Mouse (Mus musculus) adrenal gland, postnatal 36 days (tissue): ENCODE measurements around the gene Filip1l. TPM values are rescaled to one million over a fixed set of nuclear protein-coding genes. Genes with fewer than 3 reads are reported as not detected.

ENCODE experiments used
- DNase-seq, 2 experiments: peaks; one replicate each; pipeline ENCODE4 v3.0.0; 2021; ENCODE audit warnings: mixed read lengths in 1 of 2
- long read RNA-seq, 2 experiments: library from polyadenylated mRNA; stranded (forward); transcript quantifications; one replicate each; pipeline ENCODE4 v2.0.0; 2021; ENCODE audit warnings: borderline sequencing depth in 2 of 2
- total RNA-seq, 2 experiments: library from RNA; stranded (reverse); gene quantifications; 2 replicates each; pipeline ENCODE4 v1.2.3; 2021

Filip1l gene
- total RNA-seq: 10 to 100 TPM; 16.9 to 25.5 TPM
- long read RNA-seq, experiment 1, transcript Filip1l-202 (2 exons, 3,253 nt): major isoform, 16 of 33 reads
- long read RNA-seq, experiment 1, partial matches to known transcripts: 4 of 33 reads
- long read RNA-seq, experiment 1, other reads (novel, unspliced or antisense): 13 of 33 reads
- long read RNA-seq, experiment 2, partial matches to known transcripts: 0 of 7 reads
- long read RNA-seq, experiment 2, other reads (novel, unspliced or antisense): 4 of 7 reads

DNA sequence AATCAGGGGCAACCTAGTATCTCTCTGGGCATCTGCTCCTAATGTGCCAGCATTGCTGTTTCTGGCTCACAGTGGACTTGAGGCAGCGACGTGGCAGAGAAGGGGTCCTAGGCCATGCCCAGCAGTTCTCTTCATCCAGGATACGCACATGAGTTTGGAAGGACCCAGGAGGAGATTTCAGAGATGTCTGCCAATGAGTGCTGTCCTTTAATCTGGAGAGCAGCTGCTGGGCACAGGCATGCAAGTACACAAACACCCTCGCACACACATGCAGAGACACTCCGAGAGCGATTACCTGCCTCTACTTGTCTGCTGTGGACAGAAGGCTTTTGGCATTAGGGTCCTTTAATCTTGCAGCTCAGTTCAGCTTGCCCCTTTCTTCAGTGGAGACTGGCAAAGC is at the start of gene Filip1l:
Filip1l (plus strand) TSS at position 343 of the 400 bp plus-strand sequence.
- DNase-seq: no peak

DNA sequence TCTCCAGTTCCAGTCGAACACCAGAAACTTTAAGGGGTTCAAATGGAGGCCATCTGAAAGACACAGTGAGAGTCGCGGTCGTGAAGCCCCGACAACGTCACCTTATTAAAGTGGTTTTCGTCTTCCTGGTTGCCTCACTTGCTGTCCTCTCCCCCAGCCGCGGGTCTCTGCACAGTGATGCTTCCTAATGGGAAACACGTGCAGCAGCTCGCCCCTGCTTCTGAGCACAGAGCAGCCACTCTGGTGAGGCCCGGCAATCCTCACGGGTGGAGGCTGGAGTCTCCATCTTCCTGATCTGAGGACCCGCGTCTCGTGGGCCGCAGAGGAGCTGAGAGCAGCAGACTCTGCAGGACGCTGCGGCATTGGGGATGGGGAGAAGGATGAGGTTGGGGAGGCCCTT is 49.2 kb upstream of the Filip1l start:
- DNase-seq: no peak

DNA sequence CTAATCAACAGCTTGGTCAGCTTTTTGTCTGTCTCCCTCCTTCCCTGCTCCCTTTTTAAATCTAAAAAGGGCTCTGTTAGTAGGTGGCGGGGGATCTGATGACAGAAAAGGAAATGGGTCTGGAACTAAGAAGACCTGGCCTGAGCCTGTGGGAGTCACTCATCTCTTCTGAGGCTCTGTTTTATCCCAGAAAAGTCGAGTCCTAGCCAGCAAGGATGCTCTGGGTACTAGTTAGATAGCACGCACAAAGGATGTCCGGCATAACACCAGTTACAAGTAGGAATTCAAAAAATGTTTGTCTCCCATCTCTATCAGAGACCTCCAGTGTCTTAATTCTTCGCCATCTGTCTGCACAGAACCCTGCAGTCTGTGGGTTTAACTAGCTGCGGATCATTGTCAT is 47.4 kb upstream of the Filip1l start:
- DNase-seq: no peak

DNA sequence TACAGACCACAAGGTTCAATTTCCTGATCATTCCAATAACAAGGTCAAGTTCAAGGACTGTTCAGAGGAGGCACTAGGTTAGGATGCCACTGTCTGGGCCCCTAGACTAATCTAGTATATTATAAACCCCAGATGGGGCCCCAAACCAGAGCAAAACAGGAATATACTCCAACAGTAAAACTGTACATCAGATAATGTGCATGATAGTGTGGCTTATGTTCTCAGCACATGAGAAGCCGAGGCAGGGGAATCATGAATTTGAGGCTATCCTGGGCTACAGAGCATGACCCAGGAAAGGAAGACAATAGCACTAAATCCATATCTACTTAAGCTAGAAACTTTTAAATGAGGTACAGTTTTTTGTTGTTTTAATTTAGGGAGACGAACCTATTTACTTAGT is 40.8 kb upstream of the Filip1l start:
- no peak for DNase-seq

DNA sequence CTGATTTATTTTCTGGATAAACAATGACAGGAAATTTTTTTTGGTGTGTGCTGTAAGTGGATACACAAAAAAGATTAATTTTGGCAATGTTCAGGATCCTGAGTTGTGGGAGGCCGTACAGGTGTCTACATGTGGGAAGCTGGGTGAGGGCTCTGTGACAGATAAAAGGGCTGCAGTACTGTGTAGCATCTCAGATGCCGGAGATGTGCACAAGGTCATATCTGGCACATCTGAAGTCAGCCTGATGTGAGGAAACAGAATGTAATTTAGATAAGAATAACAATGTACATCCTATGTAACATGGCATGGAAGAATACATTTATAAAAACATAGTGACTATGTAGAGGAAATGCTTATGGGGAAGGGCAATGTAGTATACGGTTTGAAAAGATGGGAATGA is 39.4 kb upstream of the Filip1l start:
- no peak for DNase-seq

DNA sequence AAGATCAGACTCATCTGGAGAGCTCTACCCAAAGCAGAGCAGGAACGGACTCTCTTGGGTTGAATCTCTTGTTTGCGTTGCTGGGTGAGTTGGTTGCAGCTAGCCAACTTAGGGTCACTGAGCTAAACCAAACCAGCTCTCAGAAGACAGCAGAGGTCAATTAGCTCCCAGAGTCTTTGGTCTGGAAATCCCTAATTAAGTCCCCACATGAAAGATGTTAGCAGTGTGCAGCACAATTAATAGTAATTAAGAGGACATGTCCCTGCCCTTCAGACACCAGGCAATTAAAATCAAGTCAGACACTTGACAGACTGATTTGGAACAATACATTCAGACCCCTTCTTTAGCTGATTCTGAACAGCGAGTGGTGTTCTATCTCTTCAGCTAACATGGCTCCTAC is 38.7 kb upstream of the Filip1l start:
- DNase-seq: no peak

DNA sequence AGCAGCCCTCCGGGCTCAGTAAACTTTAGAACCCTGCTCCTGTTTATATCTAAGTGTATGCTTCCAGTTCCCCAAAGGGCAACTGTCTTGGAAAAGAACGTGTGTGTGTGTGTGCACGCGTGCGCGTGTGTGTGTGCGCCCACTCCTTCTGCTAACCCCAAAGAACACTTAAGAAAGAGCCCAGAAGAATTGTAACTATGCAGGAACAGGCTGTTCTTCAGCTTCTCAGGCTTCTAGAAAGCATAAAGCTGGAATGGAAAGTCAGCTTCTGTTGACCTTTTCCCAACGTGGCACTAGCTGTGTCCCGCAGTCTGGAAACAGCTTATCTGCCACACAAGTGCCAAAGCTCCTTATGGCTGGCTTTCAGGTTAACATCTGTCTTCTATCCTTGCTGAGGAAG is 37.9 kb upstream of the Filip1l start:
- no peak for DNase-seq

DNA sequence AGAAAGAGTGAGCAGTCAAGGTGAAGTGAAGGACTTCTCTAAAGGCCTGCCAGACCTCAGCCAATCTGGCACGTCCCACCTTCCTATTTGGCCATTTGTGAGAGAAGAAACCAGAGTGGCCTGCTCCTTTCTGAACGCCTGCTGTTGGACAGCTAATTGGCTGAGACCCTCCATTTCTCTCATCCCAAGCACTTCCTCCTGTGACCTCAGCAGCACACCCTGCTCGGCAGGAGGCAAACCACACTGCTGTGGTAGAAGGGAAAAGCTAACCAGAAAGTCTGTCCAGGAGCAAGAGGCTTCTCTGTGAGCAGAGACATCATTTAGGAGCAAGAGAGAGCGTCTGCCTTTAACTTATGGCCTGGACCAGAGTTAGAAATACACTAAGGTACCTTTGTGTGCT is 35.8 kb upstream of the Filip1l start:
- DNase-seq: no peak

DNA sequence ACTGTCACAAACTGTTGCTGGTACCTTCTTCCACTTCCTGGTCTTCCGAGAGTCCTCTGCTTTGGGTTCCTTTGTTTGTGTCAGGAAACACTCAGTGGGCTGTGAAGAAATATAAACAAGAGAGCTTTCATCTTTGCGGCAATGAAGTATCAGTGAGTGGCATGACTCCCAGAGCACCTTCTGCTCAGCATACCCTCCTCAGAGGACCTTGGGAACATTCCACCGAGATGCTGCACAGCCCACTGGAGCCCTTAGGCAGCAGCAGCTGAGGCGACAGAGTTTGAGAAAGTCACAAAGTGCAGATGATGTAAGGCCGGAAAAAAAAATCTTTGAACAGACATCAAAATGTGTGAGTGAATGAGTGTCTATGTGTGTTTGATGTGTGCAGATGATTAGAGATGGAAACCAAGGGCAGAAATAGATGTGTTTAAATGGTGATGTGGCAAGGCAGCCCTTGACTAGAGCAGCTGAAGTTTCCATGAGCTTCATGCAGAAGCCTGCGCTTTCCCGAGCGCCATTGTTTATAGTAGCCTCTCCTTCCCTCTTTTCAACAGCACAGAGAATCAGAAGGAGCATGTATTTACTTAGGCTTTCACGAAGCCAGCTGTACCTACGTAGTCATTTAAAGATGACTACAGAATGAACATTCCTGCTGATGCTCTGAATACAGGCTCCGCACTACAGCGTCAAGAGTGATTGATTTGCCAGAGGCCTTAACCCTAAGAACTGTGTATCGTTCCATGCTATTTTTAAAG is 34.8 kb upstream of the Filip1l start:
- DNase-seq: peak in 1 of 2 experiments; percentile 33

DNA sequence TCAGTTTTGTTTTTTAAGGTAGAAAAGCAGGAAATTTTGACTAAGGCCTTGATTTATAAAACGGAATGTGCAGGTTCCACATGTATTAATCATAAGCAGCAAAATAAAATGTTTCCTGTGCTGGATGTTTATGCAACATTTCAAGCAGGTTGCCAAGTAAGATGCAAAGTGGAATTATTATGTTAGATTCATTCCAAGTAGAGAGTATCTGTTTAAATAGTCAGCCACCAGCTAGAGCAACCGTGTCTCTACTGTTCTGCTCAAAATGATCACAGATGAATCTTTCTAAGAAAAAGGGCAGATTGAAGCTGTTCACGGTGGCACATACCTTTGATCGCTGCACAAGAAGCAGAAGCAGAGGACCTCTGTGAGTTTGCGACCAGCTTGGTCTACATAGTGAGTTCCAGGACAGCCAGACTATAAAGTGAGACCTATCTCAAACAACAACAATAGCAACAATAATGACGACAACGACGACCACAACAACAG is 34.2 kb upstream of the Filip1l start:
- no peak for DNase-seq

DNA sequence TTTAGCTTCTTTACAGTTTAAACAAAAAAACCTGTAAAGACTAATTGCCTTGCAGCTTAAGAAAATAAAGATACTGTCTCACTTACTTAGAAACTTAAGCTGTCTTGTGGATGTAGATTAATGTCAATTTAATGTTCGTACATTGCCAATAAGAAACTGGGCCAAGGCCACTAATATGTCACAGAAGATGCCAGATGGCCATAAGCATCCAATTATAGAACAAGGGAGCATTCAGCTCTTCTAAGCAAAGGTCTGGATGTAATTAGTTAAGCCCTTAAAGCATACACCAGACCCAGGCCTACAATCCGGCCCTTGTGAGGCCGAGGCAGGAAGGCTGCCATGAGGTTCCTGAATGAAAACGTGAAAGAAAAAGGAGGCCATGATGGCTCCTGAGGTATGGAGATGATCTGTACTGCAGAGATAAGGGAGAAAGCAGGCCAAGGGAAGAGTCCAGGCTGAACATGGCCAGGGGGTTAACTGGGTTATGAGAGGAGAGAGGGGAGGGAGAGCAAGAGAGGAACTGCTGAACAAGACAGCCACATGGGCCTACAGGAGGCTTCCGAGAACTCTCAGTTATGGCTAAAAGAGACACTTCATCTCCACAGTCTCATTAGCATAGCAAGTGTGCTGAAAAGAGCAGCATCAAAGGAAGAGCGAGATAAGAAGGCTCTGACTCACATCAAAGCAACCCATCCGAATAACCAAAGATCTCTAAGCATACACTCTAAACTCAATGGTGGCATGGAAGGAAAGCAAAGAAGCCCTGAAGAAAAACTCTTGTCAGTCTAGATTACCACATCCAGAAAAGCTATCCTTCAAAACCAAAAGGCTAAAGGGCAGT is 33.4 kb upstream of the Filip1l start:
- no peak for DNase-seq

DNA sequence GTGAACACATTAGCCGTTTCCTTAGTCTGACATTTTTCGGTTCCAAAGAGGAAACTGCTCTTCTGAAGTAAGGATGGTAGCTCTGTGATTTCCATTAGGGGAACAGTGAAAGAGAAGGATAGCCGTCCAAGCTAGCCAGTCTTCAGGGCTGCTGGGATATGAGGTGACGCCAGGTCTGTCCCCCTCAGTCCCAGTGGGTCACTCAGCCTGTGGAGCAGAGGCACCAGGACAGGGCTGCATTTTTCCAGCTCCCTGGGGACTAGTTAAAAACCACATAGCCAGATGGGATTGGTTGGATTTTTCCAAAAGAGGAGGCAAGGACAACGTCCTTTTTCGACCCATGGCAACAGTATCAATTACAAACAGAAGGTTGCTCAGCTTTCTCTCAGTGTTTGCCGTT is 25.9 kb upstream of the Filip1l start:
- no peak for DNase-seq

DNA sequence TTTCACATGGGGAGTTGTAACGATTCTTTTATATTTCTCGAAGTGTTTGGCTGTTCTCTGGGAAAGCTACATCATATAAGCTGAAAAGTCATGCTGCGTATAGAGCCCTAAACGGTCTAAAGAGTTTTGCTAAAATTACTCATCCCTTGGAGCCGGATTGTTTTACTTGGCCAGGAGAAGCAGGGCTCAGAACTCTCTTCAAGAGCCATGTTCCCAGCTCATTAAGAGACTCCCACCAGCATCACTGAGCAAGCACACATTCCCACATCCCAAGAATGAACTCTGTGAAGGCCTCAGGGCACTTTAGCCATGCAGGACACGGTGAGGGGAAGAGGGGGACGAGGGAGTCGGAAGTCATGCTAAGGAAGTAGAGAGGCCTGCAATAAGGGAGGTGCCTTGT is 23.9 kb upstream of the Filip1l start:
- no peak for DNase-seq

DNA sequence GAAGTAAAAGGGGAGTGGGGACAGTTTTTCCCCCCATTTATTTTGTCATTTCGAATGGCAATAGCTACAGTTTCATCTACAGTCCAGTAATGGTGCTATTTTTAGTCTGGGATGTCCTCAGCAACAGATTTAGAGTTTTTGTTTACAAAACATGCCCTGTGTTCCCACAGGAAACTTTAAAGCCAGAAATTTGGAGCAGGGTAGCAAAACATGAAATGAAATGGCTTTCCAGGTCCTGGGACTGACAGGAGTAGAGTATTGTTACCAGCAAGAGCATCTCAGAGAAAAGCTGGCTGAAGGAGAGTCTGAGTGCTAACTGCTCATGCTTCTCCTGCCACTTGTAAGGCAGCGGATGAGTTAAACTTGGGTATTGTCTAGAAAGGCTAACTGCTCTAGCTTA is 22.8 kb upstream of the Filip1l start:
- DNase-seq: no peak

DNA sequence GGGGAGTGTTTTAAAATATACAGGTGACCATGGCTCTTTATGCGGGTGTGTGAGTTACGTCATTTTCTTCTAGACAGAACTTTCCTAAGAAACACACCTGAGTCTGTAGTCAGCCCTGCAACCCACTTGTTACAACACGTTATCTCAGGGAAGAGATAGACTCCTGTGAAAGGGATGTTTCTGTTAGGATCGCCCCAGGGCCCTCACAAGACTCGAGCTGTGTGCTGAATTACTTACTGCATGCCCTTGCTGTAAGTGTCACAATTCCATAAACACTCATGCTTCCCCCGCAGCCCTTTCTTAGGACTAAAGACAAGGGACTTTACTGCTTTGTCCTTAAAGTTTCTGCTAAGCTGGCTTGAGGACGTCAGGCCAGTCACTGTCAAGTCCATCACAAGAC is 20.6 kb upstream of the Filip1l start:
- DNase-seq: no peak

DNA sequence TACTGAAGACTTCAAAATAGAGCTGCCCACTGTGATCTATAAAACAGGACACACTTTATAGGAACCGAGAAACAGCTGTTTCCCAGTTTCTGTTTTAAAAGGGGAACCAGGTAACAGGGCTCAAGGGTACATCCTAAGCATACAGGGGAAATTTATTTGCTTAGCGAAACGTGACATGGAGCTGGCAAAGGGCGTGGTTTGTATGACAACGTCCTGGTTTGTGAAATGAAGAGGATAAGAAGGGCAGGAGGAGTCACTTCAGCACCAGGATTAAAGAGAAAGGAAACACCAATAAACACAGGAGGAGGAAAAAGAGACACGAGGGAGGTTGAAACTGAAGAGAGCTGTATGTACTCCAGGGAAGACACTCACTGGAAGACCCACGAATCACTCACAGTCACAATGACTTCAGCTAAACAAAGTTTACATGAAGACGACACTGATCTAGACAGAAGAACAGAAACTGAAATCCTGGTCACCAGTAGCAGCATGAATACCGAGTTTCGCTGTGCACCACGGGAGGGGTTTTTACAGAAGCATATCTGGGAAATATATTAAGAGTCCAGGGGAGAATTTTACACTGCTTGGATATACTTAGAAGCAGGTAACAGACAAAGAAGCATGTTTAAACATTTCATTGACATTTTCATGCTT is 16.0 kb upstream of the Filip1l start:
- peak in 1 of 2 experiments; percentile 41 for DNase-seq

DNA sequence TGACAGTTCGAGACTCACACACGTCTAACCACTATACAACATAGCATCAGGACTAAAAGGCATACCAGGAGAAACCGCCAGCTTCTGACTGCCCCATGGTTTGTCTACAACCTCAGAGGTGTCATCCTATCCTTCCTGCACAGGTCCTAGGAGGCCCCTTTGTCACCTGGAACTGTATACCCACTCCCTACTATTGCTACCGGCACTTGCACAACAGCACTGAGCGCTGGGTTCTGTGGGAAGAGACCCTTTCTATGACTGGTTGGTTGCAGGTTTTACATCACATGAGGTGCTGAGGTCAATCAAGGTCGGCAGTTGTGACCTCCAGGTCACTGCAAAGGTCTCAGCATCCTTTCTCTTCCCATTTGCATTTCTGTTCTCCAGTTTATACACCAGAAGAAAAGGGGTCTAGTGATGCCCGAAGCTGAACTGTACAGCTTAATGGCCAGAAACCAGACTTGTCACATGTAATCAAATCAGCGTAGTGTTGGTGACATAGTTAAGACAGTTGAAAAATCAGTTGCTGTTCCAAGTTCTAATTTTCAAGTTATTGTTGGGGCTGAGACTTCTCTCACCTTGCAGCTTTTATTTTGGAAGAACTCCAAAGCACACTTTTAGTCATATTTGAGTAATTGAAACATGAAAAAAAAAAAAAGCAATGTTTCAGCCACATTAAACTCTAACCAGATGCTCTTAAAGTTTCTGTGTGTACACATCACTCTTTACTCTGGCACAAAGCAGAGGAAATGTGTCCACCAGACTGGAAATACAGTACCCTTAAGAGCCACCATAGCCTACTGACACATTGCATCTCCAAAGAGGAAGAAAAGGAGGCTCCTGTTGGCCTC is 12.9 kb upstream of the Filip1l start:
- no peak for DNase-seq

DNA sequence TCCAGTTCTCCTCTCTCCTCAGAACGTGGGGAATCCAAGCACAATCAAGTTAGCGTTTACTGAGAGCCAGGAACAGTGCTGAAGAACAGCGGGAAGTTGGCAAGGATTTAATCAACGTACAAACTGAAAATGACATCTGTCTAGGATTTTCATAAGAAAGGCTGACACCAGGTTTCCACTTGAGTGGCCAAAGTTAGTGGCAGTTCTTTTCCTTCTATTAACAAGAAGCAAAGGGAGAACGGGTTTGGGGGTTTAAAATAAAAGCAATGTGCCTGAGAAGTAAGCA is 12.3 kb upstream of the Filip1l start:
- no peak for DNase-seq

DNA sequence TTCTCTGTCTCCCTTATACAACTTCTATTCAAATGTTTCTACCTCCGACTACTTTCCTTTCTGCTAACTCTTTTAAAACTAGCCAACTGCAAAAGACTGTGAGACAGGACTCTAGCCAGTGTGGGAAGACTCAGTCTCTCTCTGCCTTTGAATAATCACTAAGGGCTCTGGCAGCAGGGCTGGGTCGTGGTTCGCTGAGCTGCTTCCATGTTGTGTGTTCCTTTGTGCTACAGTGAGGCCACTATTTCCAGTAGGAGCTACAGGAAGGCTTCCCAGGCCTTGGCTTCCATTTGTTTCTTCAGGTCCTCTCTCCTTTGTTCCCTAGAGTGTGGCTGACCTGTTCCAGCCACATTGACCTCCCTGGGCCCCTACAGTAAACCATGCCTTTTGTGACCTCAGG is 6.6 kb upstream of the Filip1l start:
- no peak for DNase-seq

DNA sequence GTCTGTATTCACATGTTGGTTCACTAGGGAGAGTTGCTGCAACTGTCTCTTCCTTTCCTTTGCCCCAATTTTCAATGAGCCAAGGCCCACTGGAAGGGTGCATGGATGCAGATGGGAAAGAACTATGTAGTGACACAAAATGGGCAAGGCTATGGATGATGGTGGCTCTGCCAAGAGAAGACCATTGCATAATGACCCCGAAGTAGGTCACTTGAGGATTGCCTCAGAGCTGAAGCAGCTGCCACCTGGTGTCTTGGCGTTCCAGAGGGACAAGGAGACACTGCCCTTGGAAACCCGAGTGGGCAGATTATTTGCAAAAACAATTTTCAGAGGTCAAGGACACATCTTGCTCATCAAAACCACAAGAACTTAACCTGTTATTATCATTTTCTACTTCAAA is 3.9 kb upstream of the Filip1l start:
- peak; percentile 26 to 35 for DNase-seq

DNA sequence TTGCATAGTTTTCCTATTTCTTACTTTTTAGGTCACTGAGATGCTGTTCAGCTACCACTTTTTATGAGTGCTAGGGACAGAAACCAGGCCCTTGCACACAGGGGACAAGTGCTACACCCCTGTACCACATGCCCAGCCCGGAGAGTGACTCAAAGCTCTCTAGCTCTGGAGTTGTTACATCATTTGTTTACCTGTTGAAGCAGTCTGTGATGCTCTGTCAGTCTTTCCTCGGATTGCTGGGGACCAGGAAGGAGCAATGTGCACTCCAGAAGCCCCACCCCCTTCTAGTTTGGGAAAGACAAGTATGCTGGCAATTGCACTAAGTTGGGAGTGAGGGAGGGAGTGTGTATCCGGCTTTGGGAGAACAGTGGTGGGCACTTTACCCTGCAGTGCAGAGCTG is 3.2 kb upstream of the Filip1l start:
- DNase-seq: no peak
